Mouse (Mus musculus): ENCODE measurements around the gene Ust. TPM values are rescaled to one million over a fixed set of nuclear protein-coding genes. Genes with fewer than 3 reads are reported as not detected.

Ust gene
- polyA plus RNA-seq, 1 experiment from 2014 or later, result 4.8 TPM

GRCm38 (mm10) chr10:8330958-8331357 is 187.7 kb downstream of the Ust start:
- H3K36me3 ChIP-seq (ENCODE audit: control insufficient read depth, insufficient read depth, low read length), result no peaks in the 10 kb centered on the region
- no peak overlapping the region for H3K4me2 ChIP-seq (ENCODE audit: low read length)
- WGBS, result 86% methylated on average over 5 of the region's 5 CpGs
- no peak for ATAC-seq
- no peaks in the 10 kb centered on the region for H3K9me3 ChIP-seq (replicated peaks; ENCODE audit: control insufficient read depth, low read length, poor library complexity, severe bottlenecking)
- H3K27me3 ChIP-seq (ENCODE audit: control insufficient read depth, insufficient read depth, low read depth, low read length), result no peaks in the 10 kb centered on the region
- H3K4me3 ChIP-seq (ENCODE audit: low read depth, low read length), result no peak overlapping the region
- H3K27ac ChIP-seq (ENCODE audit: low read length), result no peak overlapping the region
- H3K4me1 ChIP-seq (ENCODE audit: control insufficient read depth, insufficient read depth, low read length), result no peaks in the 10 kb centered on the region
- H3K9ac ChIP-seq (ENCODE audit: low read depth, low read length), result no peak overlapping the region

- Histone ChIP-seq H3K27ac (ENCODE audit: low read length) (no peak overlapping the region), H3K4me2 (ENCODE audit: low read length) (no peak overlapping the region), H3K4me1 (ENCODE audit: control insufficient read depth, insufficient read depth, low read length) (no peaks in the 10 kb centered on the region), H3K9ac (ENCODE audit: low read depth, low read length) (no peak overlapping the region), H3K4me3 (ENCODE audit: low read depth, low read length) (no peak overlapping the region), H3K9me3 (replicated peaks; ENCODE audit: control insufficient read depth, low read length, poor library complexity, severe bottlenecking) (no peaks in the 10 kb centered on the region), H3K27me3 (ENCODE audit: control insufficient read depth, insufficient read depth, low read depth, low read length) (no peaks in the 10 kb centered on the region), H3K36me3 (ENCODE audit: control insufficient read depth, insufficient read depth, low read length) (no peaks in the 10 kb centered on the region)
- ATAC-seq, result no peak
- WGBS, result 93% methylated on average over 8 of the region's 8 CpGs
These were observed 188.6 kb downstream of the Ust start for GRCm38 (mm10) chr10:8330006-8330405.

GRCm38 (mm10) chr10:8323304-8323765 is 195.3 kb downstream of the Ust start:
- Histone ChIP-seq H3K4me2 (ENCODE audit: low read length) (no peak overlapping the region), H3K9me3 (replicated peaks; ENCODE audit: control insufficient read depth, low read length, poor library complexity, severe bottlenecking) (no peaks in the 10 kb centered on the region), H3K9ac (ENCODE audit: low read depth, low read length) (no peak overlapping the region), H3K27ac (ENCODE audit: low read length) (no peak overlapping the region), H3K27me3 (ENCODE audit: control insufficient read depth, insufficient read depth, low read depth, low read length) (no peaks in the 10 kb centered on the region), H3K4me1 (ENCODE audit: control insufficient read depth, insufficient read depth, low read length) (no peaks in the 10 kb centered on the region), H3K4me3 (ENCODE audit: low read depth, low read length) (no peak overlapping the region), H3K36me3 (ENCODE audit: control insufficient read depth, insufficient read depth, low read length) (no peaks in the 10 kb centered on the region)
- ATAC-seq, result peak; percentile 56
- 52% methylated on average over 2 of the region's 2 CpGs for WGBS

GRCm38 (mm10) chr10:8320771-8321170 is 197.9 kb downstream of the Ust start:
- H3K9me3 ChIP-seq (replicated peaks; ENCODE audit: control insufficient read depth, low read length, poor library complexity, severe bottlenecking), result no peaks in the 10 kb centered on the region
- no peak overlapping the region for H3K4me2 ChIP-seq (ENCODE audit: low read length)
- H3K27me3 ChIP-seq (ENCODE audit: control insufficient read depth, insufficient read depth, low read depth, low read length), result no peaks in the 10 kb centered on the region
- ATAC-seq, result no peak
- no peak overlapping the region for H3K27ac ChIP-seq (ENCODE audit: low read length)
- no peaks in the 10 kb centered on the region for H3K4me1 ChIP-seq (ENCODE audit: control insufficient read depth, insufficient read depth, low read length)
- H3K36me3 ChIP-seq (ENCODE audit: control insufficient read depth, insufficient read depth, low read length), result no peaks in the 10 kb centered on the region
- no peak overlapping the region for H3K4me3 ChIP-seq (ENCODE audit: low read depth, low read length)
- no peak overlapping the region for H3K9ac ChIP-seq (ENCODE audit: low read depth, low read length)

- H3K27me3 ChIP-seq (ENCODE audit: control insufficient read depth, insufficient read depth, low read depth, low read length), result no peaks in the 10 kb centered on the region
- H3K9ac ChIP-seq (ENCODE audit: low read depth, low read length), result no peak overlapping the region
- no peak overlapping the region for H3K4me3 ChIP-seq (ENCODE audit: low read depth, low read length)
- no peaks in the 10 kb centered on the region for H3K4me1 ChIP-seq (ENCODE audit: control insufficient read depth, insufficient read depth, low read length)
- H3K9me3 ChIP-seq (replicated peaks; ENCODE audit: control insufficient read depth, low read length, poor library complexity, severe bottlenecking), result no peaks in the 10 kb centered on the region
- H3K27ac ChIP-seq (ENCODE audit: low read length), result no peak overlapping the region
- 71% methylated on average over 6 of the region's 6 CpGs for WGBS
- H3K4me2 ChIP-seq (ENCODE audit: low read length), result no peak overlapping the region
- no peak for ATAC-seq
- H3K36me3 ChIP-seq (ENCODE audit: control insufficient read depth, insufficient read depth, low read length), result no peaks in the 10 kb centered on the region
These were observed 209.2 kb downstream of the Ust start for GRCm38 (mm10) chr10:8309435-8309834.

GRCm38 (mm10) chr10:8304211-8304610 is 214.4 kb downstream of the Ust start:
- Histone ChIP-seq H3K4me1 (ENCODE audit: control insufficient read depth, insufficient read depth, low read length) (no peaks in the 10 kb centered on the region), H3K27ac (ENCODE audit: low read length) (no peak overlapping the region), H3K9ac (ENCODE audit: low read depth, low read length) (no peak overlapping the region), H3K27me3 (ENCODE audit: control insufficient read depth, insufficient read depth, low read depth, low read length) (no peaks in the 10 kb centered on the region), H3K4me2 (ENCODE audit: low read length) (no peak overlapping the region), H3K9me3 (replicated peaks; ENCODE audit: control insufficient read depth, low read length, poor library complexity, severe bottlenecking) (no peaks in the 10 kb centered on the region), H3K4me3 (ENCODE audit: low read depth, low read length) (no peak overlapping the region), H3K36me3 (ENCODE audit: control insufficient read depth, insufficient read depth, low read length) (no peaks in the 10 kb centered on the region)
- no peak for ATAC-seq
- 68% methylated on average over 4 of the region's 4 CpGs for WGBS

GRCm38 (mm10) chr10:8299166-8299565 is 219.5 kb downstream of the Ust start:
- no peak for ATAC-seq
- H3K27ac ChIP-seq (ENCODE audit: low read length), result no peak overlapping the region
- H3K36me3 ChIP-seq (ENCODE audit: control insufficient read depth, insufficient read depth, low read length), result no peaks in the 10 kb centered on the region
- H3K9me3 ChIP-seq (replicated peaks; ENCODE audit: control insufficient read depth, low read length, poor library complexity, severe bottlenecking), result no peaks in the 10 kb centered on the region
- H3K27me3 ChIP-seq (ENCODE audit: control insufficient read depth, insufficient read depth, low read depth, low read length), result no peaks in the 10 kb centered on the region
- H3K4me1 ChIP-seq (ENCODE audit: control insufficient read depth, insufficient read depth, low read length), result 0 out of 2 replicates have a peak, but pooled peaks cover 2% of the 10 kb centered on the region
- no peak overlapping the region for H3K4me2 ChIP-seq (ENCODE audit: low read length)
- WGBS, result 87% methylated on average over 1 of the region's 1 CpGs
- no peak overlapping the region for H3K4me3 ChIP-seq (ENCODE audit: low read depth, low read length)
- no peak overlapping the region for H3K9ac ChIP-seq (ENCODE audit: low read depth, low read length)

GRCm38 (mm10) chr10:8297214-8297613 is 221.4 kb downstream of the Ust start:
- no peak overlapping the region for H3K27ac ChIP-seq (ENCODE audit: low read length)
- no peak overlapping the region for H3K4me2 ChIP-seq (ENCODE audit: low read length)
- no peak overlapping the region for H3K9ac ChIP-seq (ENCODE audit: low read depth, low read length)
- no peak for ATAC-seq
- 12% methylated on average over 2 of the region's 2 CpGs for WGBS
- no peak overlapping the region for H3K4me3 ChIP-seq (ENCODE audit: low read depth, low read length)
- no peaks in the 10 kb centered on the region for H3K36me3 ChIP-seq (ENCODE audit: control insufficient read depth, insufficient read depth, low read length)
- no peaks in the 10 kb centered on the region for H3K9me3 ChIP-seq (replicated peaks; ENCODE audit: control insufficient read depth, low read length, poor library complexity, severe bottlenecking)
- 0 out of 2 replicates have a peak, but pooled peaks cover 2% of the 10 kb centered on the region for H3K4me1 ChIP-seq (ENCODE audit: control insufficient read depth, insufficient read depth, low read length)
- H3K27me3 ChIP-seq (ENCODE audit: control insufficient read depth, insufficient read depth, low read depth, low read length), result no peaks in the 10 kb centered on the region

- no peak for ATAC-seq
- 51% methylated on average over 5 of the region's 5 CpGs for WGBS
- H3K4me3 ChIP-seq (ENCODE audit: low read depth, low read length), result no peak overlapping the region
These were observed 228.0 kb downstream of the Ust start for GRCm38 (mm10) chr10:8290661-8291060.

More at GRCm38 (mm10) chr10:8290661-8291060, 228.0 kb downstream of the Ust start:
- Histone ChIP-seq H3K9ac (ENCODE audit: low read depth, low read length) (no peak overlapping the region), H3K4me1 (ENCODE audit: control insufficient read depth, insufficient read depth, low read length) (no peaks in the 10 kb centered on the region), H3K4me2 (ENCODE audit: low read length) (no peak overlapping the region), H3K27me3 (ENCODE audit: control insufficient read depth, insufficient read depth, low read depth, low read length) (no peaks in the 10 kb centered on the region), H3K36me3 (ENCODE audit: control insufficient read depth, insufficient read depth, low read length) (no peaks in the 10 kb centered on the region), H3K9me3 (replicated peaks; ENCODE audit: control insufficient read depth, low read length, poor library complexity, severe bottlenecking) (no peaks in the 10 kb centered on the region), H3K27ac (ENCODE audit: low read length) (no peak overlapping the region)

Data from midbrain, embryonic 16.5 days (tissue).